Mouse (Mus musculus): Measurements from ENCODE around the gene Clp1. TPM values are rescaled to one million over a fixed set of nuclear protein-coding genes. Genes with fewer than 3 reads are reported as not detected.

The Clp1 gene
- polyA plus RNA-seq, 2 experiments = 19.5 to 30.9 TPM

DNA sequence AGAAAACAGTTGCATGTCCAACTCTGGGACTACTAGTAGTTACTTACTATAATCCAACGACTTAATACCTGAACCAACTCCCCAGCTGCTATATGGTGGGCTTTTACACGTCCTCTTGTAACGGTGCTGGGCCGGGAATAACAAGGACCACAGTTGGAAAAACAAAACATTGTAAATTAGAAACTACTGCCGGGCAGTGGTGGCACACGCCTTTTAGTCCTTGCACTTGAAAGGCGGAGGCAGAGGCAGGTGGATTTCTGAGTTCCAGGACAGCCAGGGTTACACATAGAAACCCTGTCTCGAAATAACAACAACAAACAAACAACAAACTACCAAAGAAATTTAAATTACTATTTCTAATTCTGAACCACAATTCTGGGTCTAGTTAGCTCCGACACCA lies 434 bp downstream of the Clp1 start:
- Histone ChIP-seq H3K27ac (replicated peaks; ENCODE audit: low read depth, low read length) (no peak overlapping the region), H3K4me3 (replicated peaks; ENCODE audit: low read length) (peak overlapping the region; percentile 60), H3K4me1 (ENCODE audit: control insufficient read depth, insufficient read depth, low read length) (peaks cover 10% of the 10 kb centered on the region; the same call in 1 of the 2 replicates), H3K27me3 (ENCODE audit: control insufficient read depth, insufficient read depth, low read length) (no peaks in the 10 kb centered on the region), H3K36me3 (ENCODE audit: control insufficient read depth, insufficient read depth, low read length) (peaks cover 18% of the 10 kb centered on the region), H3K9ac (ENCODE audit: low read depth, low read length, severe bottlenecking) (peak overlapping the region; percentile 60), H3K9me3 (ENCODE audit: control insufficient read depth, low read length) (no peaks in the 10 kb centered on the region), H3K4me2 (replicated peaks; ENCODE audit: low read depth, low read length, severe bottlenecking) (peak overlapping the region; percentile 80)
- 2% methylated on average over 9 of the region's 9 CpGs for WGBS
- no peak for ATAC-seq (ENCODE audit: low FRiP score, low read depth)
- TF ChIP-seq POLR2A (IDR thresholded peaks at IDR 0.05; ENCODE audit: borderline replicate concordance, extremely low read depth, insufficient read depth, insufficient read length) = no peak
- no peak for DNase-seq (ENCODE audit: low spot score)

DNA sequence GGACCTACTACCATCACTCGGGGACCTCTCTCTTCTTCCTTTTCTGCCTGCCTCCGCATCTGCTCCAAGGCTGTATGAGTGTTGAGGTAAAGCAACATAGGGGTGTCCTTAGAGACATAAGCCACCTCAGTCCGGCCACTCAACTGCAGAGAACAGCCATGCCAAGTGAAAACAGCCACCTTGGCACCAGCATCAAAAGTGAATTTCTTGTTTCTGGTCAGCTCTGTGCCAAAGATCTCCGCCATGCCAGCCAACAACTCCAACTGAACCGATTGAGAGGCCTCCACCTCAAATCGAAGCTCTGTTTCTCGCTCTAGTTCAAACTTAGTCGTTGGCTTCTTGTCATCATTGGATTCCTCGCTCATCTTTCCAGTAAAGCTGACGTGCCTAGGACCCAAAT lies 1.4 kb downstream of the Clp1 start:
- Histone ChIP-seq H3K4me2 (replicated peaks; ENCODE audit: low read depth, low read length, severe bottlenecking) (no peak overlapping the region), H3K27ac (replicated peaks; ENCODE audit: low read depth, low read length) (no peak overlapping the region), H3K36me3 (ENCODE audit: control insufficient read depth, insufficient read depth, low read length) (peaks cover 22% of the 10 kb centered on the region), H3K9me3 (ENCODE audit: control insufficient read depth, low read length) (no peaks in the 10 kb centered on the region), H3K9ac (ENCODE audit: low read depth, low read length, severe bottlenecking) (no peak overlapping the region), H3K4me3 (replicated peaks; ENCODE audit: low read length) (no peak overlapping the region), H3K27me3 (ENCODE audit: control insufficient read depth, insufficient read depth, low read length) (no peaks in the 10 kb centered on the region), H3K4me1 (ENCODE audit: control insufficient read depth, insufficient read depth, low read length) (peaks cover 10% of the 10 kb centered on the region; the same call in 1 of the 2 replicates)
- TF ChIP-seq POLR2A (IDR thresholded peaks at IDR 0.05; ENCODE audit: borderline replicate concordance, extremely low read depth, insufficient read depth, insufficient read length) = no peak
- WGBS = 88% methylated on average over 10 of the region's 10 CpGs
- no peak for ATAC-seq (ENCODE audit: low FRiP score, low read depth)
- DNase-seq (ENCODE audit: low spot score) = no peak

DNA sequence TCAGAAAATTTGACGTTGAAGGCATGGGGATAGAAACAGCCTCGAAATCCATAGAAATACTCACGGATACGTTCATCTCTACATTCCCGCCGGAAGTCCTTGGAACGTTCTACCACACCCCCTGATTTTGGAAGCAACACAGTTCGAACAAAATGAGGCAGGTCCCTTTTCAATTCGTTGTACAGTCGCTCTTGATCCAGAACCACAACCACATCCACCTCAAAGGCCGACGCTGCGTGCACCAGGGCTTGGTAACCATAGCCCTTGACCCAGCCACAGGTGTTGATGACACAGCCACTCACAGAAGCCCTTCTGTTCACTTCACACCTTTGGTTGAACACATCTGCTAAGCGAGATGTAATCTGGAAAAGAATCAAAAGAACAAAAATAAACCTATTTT lies 3.3 kb downstream of the Clp1 start:
- 93% methylated on average over 14 of the region's 14 CpGs for WGBS
- Histone ChIP-seq H3K36me3 (ENCODE audit: control insufficient read depth, insufficient read depth, low read length) (peaks cover 22% of the 10 kb centered on the region), H3K9ac (ENCODE audit: low read depth, low read length, severe bottlenecking) (no peak overlapping the region), H3K27ac (replicated peaks; ENCODE audit: low read depth, low read length) (no peak overlapping the region), H3K4me1 (ENCODE audit: control insufficient read depth, insufficient read depth, low read length) (peaks cover 10% of the 10 kb centered on the region; the same call in 1 of the 2 replicates), H3K27me3 (ENCODE audit: control insufficient read depth, insufficient read depth, low read length) (no peaks in the 10 kb centered on the region), H3K9me3 (ENCODE audit: control insufficient read depth, low read length) (no peaks in the 10 kb centered on the region), H3K4me2 (replicated peaks; ENCODE audit: low read depth, low read length, severe bottlenecking) (no peak overlapping the region), H3K4me3 (replicated peaks; ENCODE audit: low read length) (no peak overlapping the region)
- no peak for TF ChIP-seq POLR2A (IDR thresholded peaks at IDR 0.05; ENCODE audit: borderline replicate concordance, extremely low read depth, insufficient read depth, insufficient read length)
- DNase-seq (ENCODE audit: low spot score) (no peak), ATAC-seq (ENCODE audit: low FRiP score, low read depth) (no peak)

DNA sequence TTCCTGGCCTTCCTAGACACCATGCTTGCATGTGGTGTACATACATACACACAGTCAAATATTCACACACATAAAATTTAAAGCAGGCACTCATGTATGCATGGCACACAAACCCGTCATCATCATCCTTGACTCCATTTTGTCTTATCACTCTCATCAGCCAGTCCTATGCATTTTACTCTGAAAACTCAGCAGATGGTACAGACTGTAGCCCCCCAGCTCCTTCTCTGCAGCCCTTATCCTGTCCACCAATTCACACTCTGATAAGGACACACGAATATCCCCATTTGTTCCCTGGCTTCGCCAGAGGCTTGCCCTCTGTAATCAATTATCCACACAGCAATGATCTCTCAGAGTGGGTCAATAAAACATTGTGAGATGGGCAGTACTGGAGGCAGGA lies 6.0 kb downstream of the Clp1 start:
- Histone ChIP-seq H3K9ac (ENCODE audit: low read depth, low read length, severe bottlenecking) (no peak overlapping the region), H3K27ac (replicated peaks; ENCODE audit: low read depth, low read length) (no peak overlapping the region), H3K27me3 (ENCODE audit: control insufficient read depth, insufficient read depth, low read length) (no peaks in the 10 kb centered on the region), H3K4me1 (ENCODE audit: control insufficient read depth, insufficient read depth, low read length) (peaks cover 6% of the 10 kb centered on the region; the same call in 1 of the 2 replicates), H3K9me3 (ENCODE audit: control insufficient read depth, low read length) (no peaks in the 10 kb centered on the region), H3K4me2 (replicated peaks; ENCODE audit: low read depth, low read length, severe bottlenecking) (no peak overlapping the region), H3K36me3 (ENCODE audit: control insufficient read depth, insufficient read depth, low read length) (peaks cover 22% of the 10 kb centered on the region), H3K4me3 (replicated peaks; ENCODE audit: low read length) (no peak overlapping the region)
- DNase-seq (ENCODE audit: low spot score) (no peak), ATAC-seq (ENCODE audit: low FRiP score, low read depth) (no peak)
- no peak for TF ChIP-seq POLR2A (IDR thresholded peaks at IDR 0.05; ENCODE audit: borderline replicate concordance, extremely low read depth, insufficient read depth, insufficient read length)
- 79% methylated on average over 3 of the region's 3 CpGs for WGBS

DNA sequence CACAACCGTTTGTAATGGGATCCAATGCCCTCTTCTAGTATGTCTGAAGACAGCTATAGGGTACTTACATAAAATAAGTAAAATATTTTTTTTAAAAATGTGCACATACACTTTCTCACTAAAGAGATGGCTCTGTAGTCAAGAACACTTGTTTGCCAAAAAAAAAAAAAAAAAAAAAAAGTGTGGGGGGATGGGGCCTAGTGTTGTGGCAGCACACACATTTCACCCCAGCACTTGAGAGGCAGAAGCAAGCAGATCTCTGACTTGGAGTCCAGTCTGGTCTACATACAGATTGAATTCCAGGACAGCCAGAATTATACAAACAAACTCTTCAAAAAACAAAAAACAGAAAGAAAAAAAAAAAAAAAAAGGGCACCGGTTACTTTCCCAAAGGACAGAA lies 6.4 kb downstream of the Clp1 start:
- no peaks in the 10 kb centered on the region for H3K9me3 ChIP-seq (ENCODE audit: control insufficient read depth, low read length)
- peaks cover 20% of the 10 kb centered on the region for H3K36me3 ChIP-seq (ENCODE audit: control insufficient read depth, insufficient read depth, low read length)
- no peaks in the 10 kb centered on the region for H3K27me3 ChIP-seq (ENCODE audit: control insufficient read depth, insufficient read depth, low read length)
- ATAC-seq (ENCODE audit: low FRiP score, low read depth) = no peak
- TF ChIP-seq POLR2A (IDR thresholded peaks at IDR 0.05; ENCODE audit: borderline replicate concordance, extremely low read depth, insufficient read depth, insufficient read length) = no peak
- no peak overlapping the region for H3K27ac ChIP-seq (replicated peaks; ENCODE audit: low read depth, low read length)
- no peak overlapping the region for H3K4me3 ChIP-seq (replicated peaks; ENCODE audit: low read length)
- H3K9ac ChIP-seq (ENCODE audit: low read depth, low read length, severe bottlenecking) = no peak overlapping the region
- 95% methylated on average over 2 of the region's 2 CpGs for WGBS
- no peak overlapping the region for H3K4me2 ChIP-seq (replicated peaks; ENCODE audit: low read depth, low read length, severe bottlenecking)
- no peak for DNase-seq (ENCODE audit: low spot score)
- H3K4me1 ChIP-seq (ENCODE audit: control insufficient read depth, insufficient read depth, low read length) = 0 out of 2 replicates have a peak, but pooled peaks cover 3% of the 10 kb centered on the region

DNA sequence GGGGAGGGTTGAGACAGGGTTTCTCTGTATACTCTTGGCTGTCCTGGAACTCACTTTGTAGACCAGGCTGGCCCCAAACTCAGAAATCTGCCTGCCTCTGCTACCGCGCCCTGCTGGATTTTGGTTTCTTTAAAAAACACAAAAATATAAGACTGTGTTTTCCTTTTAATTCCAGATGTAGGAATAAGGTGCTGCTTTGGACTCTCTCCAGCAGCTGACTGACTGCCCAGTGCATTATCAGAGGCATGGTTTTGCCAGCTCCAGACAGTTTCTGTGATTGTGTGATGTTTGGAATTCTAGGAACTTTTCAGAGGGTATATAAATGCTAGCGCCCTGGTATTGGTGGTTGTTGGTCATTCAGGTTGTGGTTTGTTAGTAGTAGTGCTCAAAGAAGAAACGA lies 9.8 kb downstream of the Clp1 start:
- DNase-seq (ENCODE audit: low spot score) = no peak
- WGBS = 94% methylated on average over 4 of the region's 4 CpGs
- TF ChIP-seq POLR2A (IDR thresholded peaks at IDR 0.05; ENCODE audit: borderline replicate concordance, extremely low read depth, insufficient read depth, insufficient read length) = no peak

More for the DNA sequence above, 9.8 kb downstream of the Clp1 start:
- H3K27ac ChIP-seq (replicated peaks; ENCODE audit: low read depth, low read length) = no peak overlapping the region
- no peak overlapping the region for H3K4me2 ChIP-seq (replicated peaks; ENCODE audit: low read depth, low read length, severe bottlenecking)
- H3K4me1 ChIP-seq (ENCODE audit: control insufficient read depth, insufficient read depth, low read length) = peaks cover 8% of the 10 kb centered on the region; the same call in 1 of the 2 replicates
- no peak overlapping the region for H3K4me3 ChIP-seq (replicated peaks; ENCODE audit: low read length)
- H3K27me3 ChIP-seq (ENCODE audit: control insufficient read depth, insufficient read depth, low read length) = no peaks in the 10 kb centered on the region
- no peaks in the 10 kb centered on the region for H3K9me3 ChIP-seq (ENCODE audit: control insufficient read depth, low read length)
- H3K36me3 ChIP-seq (ENCODE audit: control insufficient read depth, insufficient read depth, low read length) = 0 out of 2 replicates have a peak, but pooled peaks cover 5% of the 10 kb centered on the region
- ATAC-seq (ENCODE audit: low FRiP score, low read depth) = no peak
- H3K9ac ChIP-seq (ENCODE audit: low read depth, low read length, severe bottlenecking) = no peak overlapping the region

All from limb, embryonic 14.5 days (tissue).